Mouse (Mus musculus) WW6 (cell line): Measurements from ENCODE around the gene Tysnd1.

Experiments
- DNase-seq: peaks from one replicate; pipeline ENCODE4 v3.0.0-alpha.2; 2013; ENCODE audit warnings: low read depth, low spot score

Gene Tysnd1

GRCm38 (mm10) chr10:61689405-61689804, 5.9 kb upstream of the Tysnd1 start:
- no peak for DNase-seq

DNA sequence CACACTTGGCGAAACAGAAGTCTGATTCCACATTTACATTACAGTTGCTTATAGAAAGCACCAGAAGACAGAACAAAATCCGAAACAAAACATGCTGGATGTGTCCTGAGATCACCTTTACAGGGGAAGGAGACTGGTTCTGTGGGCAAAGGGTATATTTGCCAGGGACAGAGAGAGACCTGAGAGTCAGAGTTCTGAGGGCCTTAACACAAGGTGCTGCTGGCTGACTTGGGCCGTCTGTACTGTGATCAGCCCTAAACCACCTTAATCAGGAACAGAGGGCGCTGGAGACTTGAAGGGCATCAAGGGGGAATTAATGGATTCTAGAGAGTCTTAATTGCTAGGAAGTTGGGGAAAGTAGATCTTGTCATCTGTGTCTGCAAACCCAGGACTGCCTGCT, 1.8 kb upstream of the Tysnd1 start:
- DNase-seq: no peak

DNA sequence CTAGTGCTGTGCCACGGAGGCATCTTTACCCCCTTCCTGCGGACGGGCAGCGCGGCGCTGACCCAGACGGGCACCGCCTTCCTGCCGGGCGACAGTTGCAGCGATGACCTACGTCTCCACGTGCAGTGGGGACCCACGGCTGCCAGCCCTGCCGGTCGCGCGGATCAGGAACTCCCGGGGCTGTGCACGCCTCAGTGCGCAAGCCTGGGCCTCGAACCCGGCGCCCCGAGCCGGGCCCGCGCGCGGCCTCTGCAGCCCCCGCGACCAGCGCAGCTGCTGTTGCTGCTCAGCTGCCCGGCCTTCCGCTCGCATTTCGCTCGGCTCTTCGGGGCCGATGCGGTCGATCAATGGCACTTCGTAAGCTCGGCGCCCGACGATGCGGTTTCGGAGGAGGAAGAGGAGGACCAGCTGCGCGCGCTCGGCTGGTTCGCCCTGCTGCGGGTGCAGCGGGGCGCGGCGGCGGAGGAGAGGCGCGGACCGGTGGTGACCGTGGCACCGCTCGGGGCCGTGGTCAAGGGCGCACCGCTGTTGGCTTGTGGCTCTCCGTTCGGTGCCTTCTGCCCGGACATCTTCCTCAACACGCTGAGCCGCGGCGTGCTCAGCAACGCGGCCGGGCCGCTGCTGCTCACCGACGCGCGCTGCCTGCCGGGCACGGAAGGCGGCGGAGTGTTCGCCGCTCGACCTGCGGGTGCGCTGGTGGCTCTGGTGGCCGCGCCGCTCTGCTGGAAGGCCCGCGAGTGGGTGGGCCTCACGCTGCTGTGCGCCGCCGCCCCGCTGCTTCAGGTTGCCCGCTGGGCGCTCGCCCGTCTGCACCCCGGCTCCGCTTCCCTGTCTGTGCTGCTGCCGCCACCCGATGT, 617 bp downstream of the Tysnd1 start:
- DNase-seq: no peak

DNA sequence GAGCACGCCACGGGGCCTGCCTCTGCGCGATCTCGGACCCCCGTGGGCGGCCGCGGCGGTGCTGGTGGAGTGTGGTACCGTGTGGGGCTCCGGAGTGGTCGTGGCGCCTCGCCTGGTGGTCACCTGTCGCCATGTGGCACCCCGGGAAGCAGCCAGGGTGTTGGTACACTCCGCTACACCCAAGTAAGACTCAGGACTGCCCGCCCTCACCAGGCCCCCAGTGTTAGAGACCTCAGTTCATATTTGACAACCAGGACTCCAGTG, 1.2 kb downstream of the Tysnd1 start:
- DNase-seq: no peak

DNA sequence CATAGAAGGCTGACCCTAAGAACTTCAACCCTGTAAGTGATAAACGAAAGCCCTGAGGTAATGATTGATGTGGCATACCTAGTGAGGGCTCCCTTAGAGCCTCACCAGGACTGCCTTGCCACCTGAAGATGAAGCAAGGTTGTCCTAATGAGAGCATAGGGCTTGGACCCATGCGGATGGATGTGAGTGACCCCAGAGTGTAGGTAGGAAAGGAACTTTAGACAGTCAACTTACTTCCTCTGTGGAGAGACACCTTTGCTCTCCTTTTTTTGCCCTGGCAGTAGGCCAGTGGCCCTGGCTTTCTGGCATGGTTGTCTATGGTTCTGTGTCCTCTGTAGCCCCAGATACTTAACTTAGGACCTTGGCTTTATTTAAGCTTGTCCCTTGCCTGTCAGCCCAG, 1.7 kb downstream of the Tysnd1 start:
- no peak for DNase-seq

GRCm38 (mm10) chr10:61704663-61705062, 9.3 kb downstream of the Tysnd1 start:
- no peak for DNase-seq

DNA sequence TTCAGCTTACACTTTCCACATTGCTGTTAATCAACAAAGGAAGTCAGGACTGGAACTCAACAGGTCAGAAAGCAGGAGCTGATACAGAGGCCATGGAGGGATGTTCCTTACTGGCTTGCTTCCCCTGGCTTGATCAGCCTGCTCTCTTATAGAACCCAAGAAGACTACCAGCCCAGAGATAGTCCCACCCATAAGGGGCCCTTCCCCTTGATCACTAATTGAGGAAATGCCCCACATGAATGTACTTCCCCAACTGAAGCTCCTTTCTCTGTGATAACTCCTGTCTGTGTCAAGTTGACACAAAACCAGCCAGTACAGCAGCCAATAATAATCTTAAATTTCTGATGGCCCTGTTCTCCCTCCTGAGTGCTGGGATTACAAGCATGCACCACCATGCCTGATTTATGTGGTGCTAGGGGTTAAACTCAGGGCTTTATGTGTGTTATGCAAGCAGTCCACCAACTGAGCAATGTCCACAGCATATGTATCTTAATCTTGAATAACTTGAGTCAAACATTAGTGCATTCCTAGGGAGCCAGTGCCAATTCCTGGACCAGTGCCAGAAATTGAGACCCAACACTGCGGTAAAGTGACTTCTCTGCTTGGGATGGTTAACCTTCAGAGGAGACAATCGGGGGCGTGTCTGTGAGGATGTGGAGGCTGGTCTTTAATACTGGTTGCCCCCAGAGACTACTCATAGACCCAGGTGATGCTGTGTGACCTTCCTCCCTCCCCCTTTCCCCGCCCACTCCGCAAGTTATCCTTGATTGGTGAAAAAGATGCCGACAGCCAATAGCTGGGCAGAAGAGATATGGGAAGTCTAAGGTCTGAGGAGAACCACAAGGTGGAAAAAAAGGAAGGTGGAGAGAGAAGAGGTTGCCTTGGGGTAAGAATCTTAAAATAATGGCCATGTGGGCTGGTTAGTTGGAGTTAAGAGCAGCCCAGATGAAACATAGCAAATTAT, 11.4 kb downstream of the Tysnd1 start:
- DNase-seq: no peak

GRCm38 (mm10) chr10:61713601-61714000, 18.3 kb downstream of the Tysnd1 start:
- DNase-seq: no peak

GRCm38 (mm10) chr10:61714146-61714545, 18.8 kb downstream of the Tysnd1 start:
- no peak for DNase-seq

GRCm38 (mm10) chr10:61714771-61715461, 19.6 kb downstream of the Tysnd1 start, which contains the start of gene Aifm2:
Gene Aifm2 (plus strand): TSS chr10:61715263.
- DNase-seq: no peak

DNA sequence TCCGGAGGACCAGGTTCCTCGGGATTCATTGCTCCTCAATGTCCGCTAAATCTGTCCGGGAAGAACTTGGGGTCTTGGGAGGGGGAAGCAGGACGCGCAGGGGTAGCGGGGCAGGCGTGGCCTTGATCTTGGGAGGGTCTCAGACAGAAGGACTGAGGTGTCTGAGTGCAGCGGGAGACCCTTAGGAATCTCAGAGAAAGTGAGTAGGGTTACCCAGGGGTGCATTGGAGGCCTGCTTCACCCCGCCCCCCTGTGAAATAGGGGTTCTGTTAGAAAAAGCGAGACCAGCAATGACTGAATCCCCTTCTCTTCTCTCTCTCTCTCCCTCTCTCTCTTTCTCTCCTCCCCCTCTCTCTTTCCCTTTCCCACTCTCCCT, 20.1 kb downstream of the Tysnd1 start:
- DNase-seq: no peak

- no peak for DNase-seq
These were observed 20.9 kb downstream of the Tysnd1 start for GRCm38 (mm10) chr10:61715996-61716864.

DNA sequence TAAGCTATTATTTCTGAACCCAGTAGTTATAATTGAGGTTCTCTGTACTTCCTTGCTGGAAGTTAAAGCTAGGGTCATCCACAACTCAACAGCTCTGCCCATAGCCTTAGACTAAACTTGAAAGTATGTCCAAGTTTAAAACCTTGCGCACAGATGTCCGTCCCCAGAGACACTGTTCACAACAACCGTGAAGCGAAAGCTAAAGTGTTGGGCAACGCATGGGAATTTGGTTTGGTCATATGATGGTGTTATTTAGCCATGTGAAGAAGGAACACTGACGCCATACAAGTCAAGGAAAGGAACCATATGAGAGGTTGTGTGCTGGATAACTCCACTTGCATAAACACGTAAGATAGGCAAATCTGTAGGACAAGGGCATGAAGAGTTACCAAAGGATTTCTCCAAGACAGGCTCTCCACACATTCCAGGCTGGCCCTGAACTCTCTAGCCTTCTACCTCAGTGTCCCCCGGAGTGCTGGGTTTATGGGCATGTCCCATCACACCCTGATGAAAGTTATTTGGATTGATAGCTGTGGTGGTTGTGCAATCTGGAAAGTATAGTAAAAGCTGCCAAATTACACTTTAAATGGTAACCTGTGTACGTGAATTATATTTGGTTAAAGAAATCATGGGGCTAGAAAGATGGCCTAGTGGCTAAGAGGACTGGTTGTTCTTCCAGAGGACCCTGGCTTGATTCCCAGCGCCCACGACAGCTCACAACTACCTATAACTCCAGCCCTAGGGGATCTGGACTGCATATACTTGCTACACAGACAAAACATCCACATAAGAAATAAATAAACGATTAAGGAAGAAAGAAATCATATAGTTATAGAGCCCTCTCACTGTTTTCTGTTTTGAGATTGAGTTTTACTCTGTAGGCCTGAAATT, 22.3 kb downstream of the Tysnd1 start:
- no peak for DNase-seq

GRCm38 (mm10) chr10:61720331-61720730, 25.0 kb downstream of the Tysnd1 start:
- no peak for DNase-seq

DNA sequence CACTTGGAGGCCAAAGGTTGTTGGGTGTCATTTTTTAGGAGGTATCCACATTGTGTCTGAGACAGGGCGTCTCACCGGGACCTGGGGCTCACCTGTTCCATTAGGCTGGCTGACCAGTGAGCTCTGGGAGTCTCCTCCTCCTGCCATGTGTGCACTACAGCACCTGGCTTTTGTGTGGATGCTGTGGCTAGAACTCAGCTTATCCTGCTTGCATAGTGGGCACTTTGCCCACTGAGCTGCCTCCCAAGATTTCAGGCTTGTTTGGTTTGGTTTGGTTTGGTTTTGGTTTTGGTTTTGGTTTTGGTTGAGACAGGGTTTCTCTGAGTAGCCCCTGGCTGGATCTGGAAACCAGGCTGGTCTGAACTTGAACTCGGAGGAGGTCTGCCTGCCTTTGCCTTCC, 26.9 kb downstream of the Tysnd1 start:
- DNase-seq: no peak

DNA sequence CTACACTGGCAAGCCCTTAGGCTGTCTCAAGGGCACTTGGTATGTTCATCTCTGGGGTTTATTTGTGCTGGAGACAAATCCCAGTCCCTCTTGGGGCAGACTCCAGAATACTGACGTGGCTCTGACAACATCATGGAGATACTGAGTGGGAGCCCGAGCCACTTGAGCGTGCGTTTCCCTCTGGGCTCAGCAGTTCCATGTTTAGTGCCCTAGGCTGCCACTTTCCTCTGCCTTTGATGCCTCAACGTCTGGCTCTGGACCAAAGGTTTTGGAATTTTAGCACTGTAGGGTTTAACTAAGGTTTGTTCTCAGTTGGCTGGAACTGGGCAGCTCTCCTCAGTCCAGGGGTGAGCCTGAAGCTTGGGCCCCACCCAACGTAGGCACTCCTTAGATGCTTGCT, 28.0 kb downstream of the Tysnd1 start:
- no peak for DNase-seq

GRCm38 (mm10) chr10:61729181-61729580, 33.9 kb downstream of the Tysnd1 start:
- DNase-seq: no peak

DNA sequence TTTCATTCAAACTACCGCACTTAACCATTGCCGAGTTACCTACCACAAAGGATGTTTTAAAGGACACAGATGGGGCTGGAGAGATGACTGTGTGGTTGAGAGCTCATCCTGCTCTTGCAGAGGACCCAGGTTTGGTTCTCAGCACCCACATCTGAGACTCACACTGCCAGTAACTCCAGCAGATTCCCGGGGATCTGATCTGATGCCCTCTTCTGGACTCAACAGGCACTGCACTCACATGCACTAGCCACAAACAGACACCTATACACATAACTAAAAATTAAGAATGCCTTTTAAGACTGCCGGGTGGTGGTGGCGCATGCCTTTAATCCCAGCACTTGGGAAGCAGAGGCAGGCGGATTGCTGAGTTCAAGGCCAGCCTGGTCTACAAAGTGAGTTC, 34.9 kb downstream of the Tysnd1 start:
- DNase-seq: no peak

- no peak for DNase-seq
These were observed 39.1 kb downstream of the Tysnd1 start for GRCm38 (mm10) chr10:61734377-61734776.

GRCm38 (mm10) chr10:61736671-61737078, 41.4 kb downstream of the Tysnd1 start:
- no peak for DNase-seq
